Mouse (Mus musculus) liver, adult 2 months (tissue): Measurements from ENCODE around the gene Extl1.

Experiments
- CTCF ChIP-seq: fragments of 200-500 bp; IDR thresholded peaks from 2 replicates; pipeline ENCODE4 v1.5.1; 2011; ENCODE audit warnings: low read depth, low read length, control low read depth
- POLR2A ChIP-seq: fragments of 200-500 bp; IDR thresholded peaks from 2 replicates; pipeline ENCODE4 v1.6.1; 2011; ENCODE audit warnings: low read length, control low read depth; ENCODE audit not compliant: insufficient read depth; ENCODE audit errors: extremely low read depth

GRCm38 (mm10) chr4:134421971-134422370 is 38.3 kb upstream of the Extl1 start:
- TF ChIP-seq CTCF = no peak
- no peak for TF ChIP-seq POLR2A
